Mouse (Mus musculus): Measurements from ENCODE around the gene Ephb2. TPM values are rescaled to one million over a fixed set of nuclear protein-coding genes. Genes with fewer than 3 reads are reported as not detected.

The Ephb2 gene
- polyA plus RNA-seq, 1 experiment from 2014 or later: 0.28 TPM

DNA sequence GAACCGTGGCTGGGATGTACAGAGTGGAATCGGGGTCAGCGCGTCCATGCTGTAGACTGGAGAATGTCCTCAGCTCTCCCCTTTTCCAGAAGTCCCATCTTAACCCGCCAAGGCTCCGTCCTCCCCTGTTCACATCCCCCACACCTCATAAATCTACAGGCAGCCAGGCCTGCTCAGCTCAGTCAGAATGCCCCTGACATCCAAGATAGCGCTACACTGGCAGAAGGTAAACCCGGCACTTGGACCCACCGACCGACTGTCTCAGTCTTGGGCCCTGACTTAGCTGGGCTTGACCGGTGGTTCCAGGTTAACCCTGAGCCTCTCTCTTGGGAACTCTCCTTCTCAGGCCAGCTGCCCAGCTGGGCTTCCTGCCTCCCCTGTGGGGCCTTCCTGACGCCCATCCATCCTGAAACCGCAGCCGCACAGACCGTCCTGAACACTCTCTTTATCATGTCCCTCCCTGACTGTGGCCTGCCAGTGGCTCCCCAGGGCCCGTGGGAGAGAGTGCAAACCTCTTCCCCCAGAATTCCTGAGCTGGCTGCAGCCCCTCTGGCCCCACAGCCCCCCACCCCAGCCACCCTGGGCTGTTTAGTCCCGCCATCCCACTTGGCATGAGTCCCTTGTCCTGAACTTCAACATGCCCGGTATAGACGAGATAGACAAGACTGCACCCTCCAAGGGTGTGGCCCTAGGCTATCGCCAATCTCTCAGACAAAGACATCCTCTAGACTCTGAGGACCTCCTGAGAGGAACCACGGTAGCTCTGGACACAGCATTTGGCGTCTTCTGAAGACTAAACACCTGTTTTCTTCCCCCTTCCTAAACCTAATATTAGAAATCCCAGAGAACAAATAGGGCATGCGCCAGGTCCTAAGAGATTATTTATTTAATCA, 37.9 kb downstream of the Ephb2 start:
- Histone ChIP-seq H3K9me3 (replicated peaks) (no peaks in the 10 kb centered on the region), H3K9ac (no peak overlapping the region)

DNA sequence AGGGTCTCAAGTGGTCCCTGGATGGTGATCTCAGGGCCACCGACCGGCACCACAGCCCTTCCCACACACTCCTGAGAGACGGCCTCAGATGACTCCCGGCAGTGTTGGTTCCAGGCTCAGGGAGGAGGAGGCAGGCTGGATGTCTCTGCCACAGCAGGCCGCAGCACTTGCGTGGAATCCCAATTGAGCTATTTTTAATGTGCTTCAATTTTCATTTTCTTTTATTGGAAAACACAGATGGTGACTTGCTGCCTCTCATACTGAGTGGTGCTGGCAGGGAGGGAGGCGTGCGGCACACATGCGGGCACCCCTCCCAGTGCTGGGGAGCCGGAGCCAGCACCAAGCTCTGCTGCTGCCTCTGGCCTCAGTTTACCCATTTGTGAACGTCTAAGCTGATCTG, 42.5 kb downstream of the Ephb2 start:
- no peaks in the 10 kb centered on the region; the same call in 1 of the 2 replicates for H3K4me1 ChIP-seq (replicated peaks)
- H3K36me3 ChIP-seq (replicated peaks): no peaks in the 10 kb centered on the region
- WGBS (ENCODE audit: insufficient replicate concordance): 75% methylated on average over 11 of the region's 11 CpGs
- no peak overlapping the region for H3K27ac ChIP-seq (replicated peaks)
- H3K9ac ChIP-seq: no peak overlapping the region
- no peak overlapping the region for H3K4me2 ChIP-seq
- H3K4me3 ChIP-seq (replicated peaks): no peak overlapping the region
- ATAC-seq (ENCODE audit: insufficient read depth): no peak
- H3K27me3 ChIP-seq: no peaks in the 10 kb centered on the region; the same call in 1 of the 2 replicates
- H3K9me3 ChIP-seq (replicated peaks): no peaks in the 10 kb centered on the region

More for the DNA sequence above, 37.9 kb downstream of the Ephb2 start:
- ATAC-seq (ENCODE audit: insufficient read depth): no peak
- H3K4me1 ChIP-seq (replicated peaks): no peaks in the 10 kb centered on the region; the same call in 1 of the 2 replicates
- no peaks in the 10 kb centered on the region for H3K36me3 ChIP-seq (replicated peaks)
- H3K27me3 ChIP-seq: no peaks in the 10 kb centered on the region; the same call in 1 of the 2 replicates
- H3K4me3 ChIP-seq (replicated peaks): no peak overlapping the region
- H3K4me2 ChIP-seq: no peak overlapping the region
- no peak overlapping the region for H3K27ac ChIP-seq (replicated peaks)
- WGBS (ENCODE audit: insufficient replicate concordance): 33% methylated on average over 23 of the region's 23 CpGs

DNA sequence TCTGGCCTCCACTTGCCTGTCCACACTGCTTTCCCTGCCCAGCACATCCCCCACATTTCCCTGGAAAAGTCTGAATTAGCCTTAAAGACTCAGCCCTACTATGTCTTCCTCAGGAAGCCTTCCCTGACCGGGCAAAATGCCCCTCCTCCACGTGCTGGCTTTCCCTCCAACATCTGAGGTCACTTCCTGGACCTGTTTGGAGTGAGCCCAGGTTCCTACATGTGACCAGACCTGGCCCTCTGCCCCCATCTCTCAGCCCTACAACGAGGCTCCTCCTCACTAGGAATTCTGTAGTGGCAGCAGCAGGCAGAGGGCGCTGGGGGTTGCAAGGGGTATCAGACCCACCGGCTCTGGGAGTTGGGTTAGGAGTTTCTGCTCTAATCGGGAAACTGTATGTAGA, 46.0 kb downstream of the Ephb2 start:
- Histone ChIP-seq H3K4me1 (replicated peaks) (no peaks in the 10 kb centered on the region), H3K9me3 (replicated peaks) (no peaks in the 10 kb centered on the region), H3K4me2 (no peak overlapping the region), H3K4me3 (replicated peaks) (no peak overlapping the region), H3K27me3 (no peaks in the 10 kb centered on the region), H3K9ac (no peak overlapping the region), H3K36me3 (replicated peaks) (no peaks in the 10 kb centered on the region), H3K27ac (replicated peaks) (no peak overlapping the region)
- ATAC-seq (ENCODE audit: insufficient read depth): no peak
- 40% methylated on average over 6 of the region's 6 CpGs for WGBS (ENCODE audit: insufficient replicate concordance)

DNA sequence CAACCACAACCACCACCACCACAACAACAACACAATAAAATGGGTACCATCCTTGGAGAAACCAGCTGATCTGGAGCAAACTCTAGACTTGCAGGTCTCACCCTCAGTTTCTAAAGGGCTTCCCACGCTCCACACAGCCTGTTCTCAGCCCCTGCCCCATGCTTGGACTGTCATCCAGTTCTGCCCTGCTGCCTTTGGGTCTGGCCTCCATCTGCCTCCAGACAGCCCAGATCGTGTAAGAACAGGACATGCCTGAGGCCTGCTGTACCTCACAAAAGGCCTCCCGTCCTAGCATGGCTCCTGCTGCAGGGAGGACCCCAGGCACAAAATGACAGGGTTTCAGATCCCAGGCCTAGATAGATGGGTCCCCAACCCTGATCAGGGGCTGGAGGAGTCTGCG, 48.4 kb downstream of the Ephb2 start:
- Histone ChIP-seq H3K27me3 (no peaks in the 10 kb centered on the region), H3K27ac (replicated peaks) (no peak overlapping the region), H3K4me1 (replicated peaks) (no peaks in the 10 kb centered on the region), H3K36me3 (replicated peaks) (no peaks in the 10 kb centered on the region), H3K9ac (no peak overlapping the region), H3K9me3 (replicated peaks) (no peaks in the 10 kb centered on the region), H3K4me2 (no peak overlapping the region), H3K4me3 (replicated peaks) (no peak overlapping the region)
- ATAC-seq (ENCODE audit: insufficient read depth): no peak
- 52% methylated on average over 4 of the region's 4 CpGs for WGBS (ENCODE audit: insufficient replicate concordance)

DNA sequence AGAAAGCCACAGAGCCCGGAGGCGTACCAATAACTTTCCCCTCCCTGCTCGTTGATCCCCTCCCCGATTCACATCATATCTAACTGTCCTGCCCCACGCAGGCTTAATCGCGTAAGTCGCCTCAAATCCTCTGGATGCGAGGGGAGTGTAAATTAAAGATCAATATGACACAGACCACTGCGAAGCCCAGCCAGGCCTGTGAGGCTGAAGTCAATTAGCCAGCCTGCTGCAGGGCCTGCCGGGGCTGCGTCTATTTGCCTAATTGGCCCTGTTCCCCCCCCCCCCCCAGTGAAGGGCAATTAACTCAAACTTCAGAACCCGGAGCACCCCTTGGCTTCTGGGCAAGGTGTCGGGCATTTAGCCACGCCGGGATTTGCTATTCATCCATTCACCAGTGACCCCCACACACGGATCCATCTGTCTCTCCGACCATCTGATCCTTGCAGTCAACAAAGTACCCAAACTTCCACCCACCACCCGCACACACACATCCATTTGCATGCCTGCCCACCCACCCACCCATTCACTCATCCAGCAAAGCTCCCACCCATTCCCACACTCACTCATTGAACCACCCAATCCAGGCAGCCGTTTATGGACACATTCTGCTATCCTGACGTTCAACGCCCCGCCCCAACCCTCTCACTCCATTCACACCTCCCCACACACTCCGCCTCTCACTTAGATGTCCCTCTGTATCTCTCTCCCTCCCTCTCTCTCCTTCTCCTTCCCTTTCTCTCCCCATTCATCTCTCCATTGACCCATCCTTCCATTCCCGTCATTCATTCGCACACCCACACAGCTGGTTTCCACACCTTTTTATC, 49.1 kb downstream of the Ephb2 start:
- Histone ChIP-seq H3K9me3 (replicated peaks) (no peaks in the 10 kb centered on the region), H3K4me1 (replicated peaks) (no peaks in the 10 kb centered on the region), H3K4me3 (replicated peaks) (no peak overlapping the region), H3K27me3 (no peaks in the 10 kb centered on the region), H3K4me2 (no peak overlapping the region), H3K27ac (replicated peaks) (no peak overlapping the region), H3K9ac (no peak overlapping the region), H3K36me3 (replicated peaks) (no peaks in the 10 kb centered on the region)
- ATAC-seq (ENCODE audit: insufficient read depth): no peak
- 58% methylated on average over 26 of the region's 26 CpGs for WGBS (ENCODE audit: insufficient replicate concordance)

DNA sequence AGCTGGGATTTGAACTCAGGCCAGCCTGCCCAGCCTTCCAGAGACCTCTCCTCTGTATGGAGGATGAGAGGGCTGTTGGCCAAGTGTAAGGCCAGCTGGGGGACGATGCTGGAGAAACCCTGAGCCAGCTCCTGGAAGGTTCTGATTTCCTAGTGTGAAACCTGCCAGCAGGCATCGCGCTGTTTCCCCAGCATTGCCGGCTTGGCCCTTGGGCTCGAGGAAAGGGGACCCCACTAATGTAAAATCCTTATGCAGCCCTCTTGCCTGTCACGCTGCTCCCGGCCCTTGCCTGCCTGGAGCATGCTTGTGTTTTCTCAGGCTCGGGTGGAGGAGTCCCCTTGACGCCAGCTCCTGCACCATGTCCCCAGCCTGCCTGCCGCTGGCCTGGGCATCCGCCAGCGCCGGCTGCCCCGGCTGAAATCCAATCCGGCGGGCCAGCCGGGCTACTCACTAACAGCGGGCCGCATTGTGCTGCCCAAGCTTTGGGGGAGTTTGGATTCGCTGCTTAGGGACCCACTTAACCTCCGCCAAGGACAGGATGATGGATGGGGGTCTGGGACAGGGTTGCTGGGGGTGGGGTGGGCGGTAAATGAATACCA, 52.1 kb downstream of the Ephb2 start:
- no peaks in the 10 kb centered on the region for H3K36me3 ChIP-seq (replicated peaks)
- ATAC-seq (ENCODE audit: insufficient read depth): no peak
- H3K27me3 ChIP-seq: no peaks in the 10 kb centered on the region
- H3K9ac ChIP-seq: no peak overlapping the region
- H3K4me1 ChIP-seq (replicated peaks): no peaks in the 10 kb centered on the region
- no peak overlapping the region for H3K4me2 ChIP-seq
- H3K27ac ChIP-seq (replicated peaks): no peak overlapping the region
- WGBS (ENCODE audit: insufficient replicate concordance): 47% methylated on average over 22 of the region's 22 CpGs
- no peak overlapping the region for H3K4me3 ChIP-seq (replicated peaks)
- H3K9me3 ChIP-seq (replicated peaks): no peaks in the 10 kb centered on the region

DNA sequence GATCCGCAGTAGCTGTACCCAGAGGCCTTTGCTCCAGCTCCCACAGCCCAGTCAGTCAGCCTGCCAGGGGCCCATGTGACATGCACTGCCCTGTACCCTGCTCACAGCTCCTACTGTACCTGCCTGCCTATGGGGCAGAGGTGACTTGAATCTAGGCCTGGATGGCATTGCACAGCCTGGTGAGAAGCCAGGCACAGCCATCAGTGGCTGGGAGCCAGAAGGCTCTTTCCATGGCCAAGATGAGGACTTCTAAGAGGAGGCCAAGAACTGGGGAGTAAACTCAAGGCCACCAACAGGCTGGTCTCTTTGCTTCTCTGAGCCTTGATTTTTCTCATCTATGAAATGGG, 53.2 kb downstream of the Ephb2 start:
- Histone ChIP-seq H3K36me3 (replicated peaks) (no peaks in the 10 kb centered on the region), H3K4me3 (replicated peaks) (no peak overlapping the region), H3K27ac (replicated peaks) (no peak overlapping the region), H3K9ac (no peak overlapping the region), H3K27me3 (no peaks in the 10 kb centered on the region), H3K9me3 (replicated peaks) (no peaks in the 10 kb centered on the region), H3K4me2 (no peak overlapping the region), H3K4me1 (replicated peaks) (no peaks in the 10 kb centered on the region)
- WGBS (ENCODE audit: insufficient replicate concordance): 43% methylated on average over 1 of the region's 1 CpGs
- ATAC-seq (ENCODE audit: insufficient read depth): no peak

DNA sequence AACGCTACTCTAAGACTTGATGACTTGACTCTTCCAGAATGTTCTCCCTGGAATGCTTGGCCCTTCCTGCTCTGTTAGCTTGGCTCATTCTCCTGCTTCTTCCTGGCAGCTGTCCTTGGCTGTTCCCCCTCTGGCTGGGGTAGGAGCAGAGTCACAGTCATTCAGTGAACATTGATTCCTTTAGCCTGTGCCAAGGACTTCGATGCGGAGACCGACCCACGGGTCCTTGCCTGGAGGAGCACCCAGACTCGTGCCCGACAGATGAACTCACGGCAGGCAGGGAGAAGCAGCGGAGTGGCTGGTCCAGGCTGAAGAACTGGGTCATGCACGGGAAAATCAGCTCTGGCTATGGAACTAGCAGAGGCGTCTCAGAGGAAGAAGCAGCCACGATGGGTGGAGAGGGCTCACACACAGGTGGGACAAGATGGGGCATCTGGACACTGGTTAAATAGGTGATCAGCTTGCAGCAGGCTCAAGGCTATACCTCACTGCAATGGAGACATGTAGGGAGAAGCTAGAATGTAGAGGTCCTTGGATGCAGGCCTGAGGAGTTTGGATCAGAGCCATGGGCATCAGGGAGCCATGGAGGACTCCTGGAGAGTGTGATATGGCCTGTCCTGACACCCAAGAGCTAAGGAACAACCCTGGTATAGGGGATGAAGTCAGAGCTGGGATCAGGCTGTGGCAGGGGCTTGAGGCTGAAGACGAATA, 53.8 kb downstream of the Ephb2 start:
- Histone ChIP-seq H3K4me2 (no peak overlapping the region), H3K9me3 (replicated peaks) (no peaks in the 10 kb centered on the region), H3K27ac (replicated peaks) (no peak overlapping the region), H3K9ac (no peak overlapping the region), H3K36me3 (replicated peaks) (no peaks in the 10 kb centered on the region), H3K4me3 (replicated peaks) (no peak overlapping the region), H3K4me1 (replicated peaks) (no peaks in the 10 kb centered on the region), H3K27me3 (no peaks in the 10 kb centered on the region)
- WGBS (ENCODE audit: insufficient replicate concordance): 68% methylated on average over 13 of the region's 13 CpGs
- ATAC-seq (ENCODE audit: insufficient read depth): no peak

DNA sequence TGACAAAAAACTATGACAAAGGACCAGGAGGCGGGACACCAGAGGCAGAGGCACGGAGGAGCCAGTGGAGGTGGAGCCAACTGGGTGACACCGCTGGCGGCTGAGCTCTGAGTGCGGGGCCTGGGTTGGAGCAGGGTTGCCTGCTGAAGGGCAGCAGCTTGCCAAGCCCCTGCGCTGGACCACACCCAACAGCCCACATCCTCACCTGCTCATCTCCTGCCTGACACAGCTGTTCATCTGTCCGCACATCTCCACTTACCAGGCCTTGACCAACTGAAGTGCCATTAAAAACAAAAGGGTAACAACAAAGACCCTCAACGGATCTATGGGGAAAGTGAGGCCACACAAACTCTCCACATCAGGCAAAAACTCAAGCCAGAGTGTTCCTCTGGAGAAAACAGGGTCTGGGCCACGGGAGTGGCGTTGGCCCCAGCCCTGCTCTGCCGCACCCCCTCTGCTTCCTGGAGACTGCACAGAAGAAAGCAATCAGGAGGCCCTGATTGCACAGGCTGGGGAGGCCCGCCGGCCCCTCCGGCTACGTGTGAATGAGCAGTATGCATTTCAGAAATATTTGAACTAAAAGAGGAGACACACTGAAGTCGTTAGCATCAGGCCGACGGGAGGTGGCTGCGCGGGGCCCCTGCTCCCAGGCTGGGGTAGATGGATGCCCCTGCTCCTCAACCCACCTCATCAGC, 55.4 kb downstream of the Ephb2 start:
- H3K4me3 ChIP-seq (replicated peaks): no peak overlapping the region
- H3K27me3 ChIP-seq: no peaks in the 10 kb centered on the region
- H3K4me1 ChIP-seq (replicated peaks): no peaks in the 10 kb centered on the region
- H3K4me2 ChIP-seq: no peak overlapping the region
- H3K27ac ChIP-seq (replicated peaks): no peak overlapping the region
- 64% methylated on average over 20 of the region's 20 CpGs for WGBS (ENCODE audit: insufficient replicate concordance)
- no peaks in the 10 kb centered on the region for H3K36me3 ChIP-seq (replicated peaks)
- no peak overlapping the region for H3K9ac ChIP-seq
- H3K9me3 ChIP-seq (replicated peaks): no peaks in the 10 kb centered on the region
- no peak for ATAC-seq (ENCODE audit: insufficient read depth)

DNA sequence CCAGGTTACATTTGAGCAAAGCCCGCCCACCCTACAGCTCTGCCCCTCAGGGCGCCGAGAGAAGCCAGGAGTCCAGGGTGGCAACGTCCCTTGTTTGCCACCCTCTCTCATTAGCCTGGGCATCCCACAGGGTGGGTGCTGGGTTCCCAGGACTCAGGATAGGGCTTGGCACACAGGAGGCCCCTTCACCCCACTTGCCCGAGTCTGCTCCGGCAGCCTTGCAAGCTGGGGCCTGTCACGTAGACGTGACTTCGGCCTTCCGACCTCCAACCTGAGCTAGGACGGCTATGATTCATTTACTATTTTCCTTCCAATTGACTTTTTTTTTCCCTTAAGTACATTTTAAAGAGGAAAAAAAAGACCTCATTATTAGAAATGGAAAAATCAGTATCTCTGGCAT, 56.6 kb downstream of the Ephb2 start:
- Histone ChIP-seq H3K36me3 (replicated peaks) (no peaks in the 10 kb centered on the region), H3K4me3 (replicated peaks) (no peak overlapping the region), H3K4me2 (no peak overlapping the region), H3K27me3 (no peaks in the 10 kb centered on the region), H3K9ac (no peak overlapping the region), H3K27ac (replicated peaks) (no peak overlapping the region), H3K9me3 (replicated peaks) (no peaks in the 10 kb centered on the region), H3K4me1 (replicated peaks) (no peaks in the 10 kb centered on the region)
- WGBS (ENCODE audit: insufficient replicate concordance): 84% methylated on average over 11 of the region's 11 CpGs
- ATAC-seq (ENCODE audit: insufficient read depth): no peak

Measured in liver, embryonic 15.5 days (tissue).